Mouse (Mus musculus) gastrocnemius, adult 2 months (tissue): Measurements from ENCODE around the gene Agap1. TPM values are rescaled to one million over a fixed set of nuclear protein-coding genes. Genes with fewer than 3 reads are reported as not detected.

Experiments used
- DNase-seq: peaks from one replicate; pipeline ENCODE4 v3.0.0; 2022
- H3K27ac ChIP-seq: fragments of 200-600 bp; 2 replicates; pipeline ENCODE4 v1.8.1; 2022; ENCODE audit warnings: mild to moderate bottlenecking
- H3K4me3 ChIP-seq: fragments of 200-600 bp; 2 replicates; pipeline ENCODE4 v1.8.1; 2022; ENCODE audit warnings: mild to moderate bottlenecking, moderate library complexity
- CTCF ChIP-seq: fragments of 200-600 bp; IDR thresholded peaks from 2 replicates; pipeline ENCODE4 v1.8.1; 2022; ENCODE audit warnings: antibody characterized with exemption, mild to moderate bottlenecking, moderate library complexity
- intact Hi-C: fragments of 180-260 bp; cut with DNase I; formaldehyde crosslinking; loops from one replicate; pipeline ENCODE4 v1.15.1; 2025
- total RNA-seq, 2 experiments: library from RNA; stranded (reverse); gene quantifications; 2 replicates each; pipeline ENCODE4 v1.2.3; 2021

Gene Agap1
- total RNA-seq, 2 experiments from 2014 or later = 22.8 to 24.2 TPM

DNA sequence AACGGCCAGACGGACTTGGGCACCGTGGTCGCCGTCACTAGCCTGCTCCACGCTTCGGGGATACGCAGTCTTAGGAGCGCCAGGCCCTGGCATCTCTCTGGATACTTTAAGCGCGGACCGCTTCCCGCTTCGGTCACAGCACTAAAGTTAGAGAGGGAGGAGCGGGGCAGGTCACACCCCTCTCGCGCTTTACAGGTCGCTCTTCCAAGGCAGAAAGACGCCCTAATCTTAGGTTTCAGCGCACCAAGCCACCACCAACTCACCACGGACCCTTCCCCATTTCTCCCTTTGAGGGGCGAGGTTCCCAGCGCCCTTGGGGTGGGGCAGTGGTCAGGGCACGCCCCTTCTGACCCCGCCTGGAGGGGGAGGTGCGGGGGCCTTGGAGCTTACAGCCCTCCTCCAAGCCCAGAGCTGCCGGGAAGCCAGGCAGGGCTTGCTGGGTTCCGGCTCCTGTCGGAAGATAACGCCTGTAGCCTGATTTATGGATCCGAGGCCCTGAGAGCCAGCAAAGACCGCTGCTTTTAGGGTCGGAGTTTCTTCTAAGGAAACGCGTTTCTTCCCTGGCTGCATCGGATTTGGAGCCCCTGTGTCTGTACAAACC lies 472.6 kb downstream of the Agap1 start:
- Histone ChIP-seq H3K4me3 (peak overlapping the region; percentile 61), H3K27ac (no peak overlapping the region)
- intact Hi-C loops = no loop called here
- no peak for TF ChIP-seq CTCF
- DNase-seq = no peak

DNA sequence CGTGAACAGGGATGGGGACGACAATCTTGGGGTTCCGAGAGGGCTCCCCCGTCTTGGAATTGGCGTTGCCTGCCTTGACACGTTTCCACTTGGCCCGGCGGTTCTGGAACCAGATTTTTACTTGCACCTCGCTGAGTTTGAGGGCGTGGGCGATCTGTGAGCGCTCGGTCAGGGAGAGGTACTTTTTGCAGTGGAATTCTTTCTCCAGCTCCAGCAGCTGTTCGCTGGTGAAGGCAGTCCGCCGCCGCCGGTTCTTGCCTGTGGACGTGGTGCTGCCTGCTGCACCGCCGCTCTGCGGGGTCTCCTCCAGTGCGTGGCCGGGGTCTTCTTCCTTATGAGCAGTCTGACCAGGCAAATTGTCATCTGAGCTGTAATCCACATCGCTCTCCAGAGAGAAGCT lies 474.1 kb downstream of the Agap1 start:
- no peak for DNase-seq
- intact Hi-C loops = no loop called here
- no peak for TF ChIP-seq CTCF
- no peak overlapping the region for H3K27ac ChIP-seq
- peak overlapping the region; percentile 43 for H3K4me3 ChIP-seq

- DNase-seq = no peak
- Histone ChIP-seq H3K4me3 (peak overlapping the region; percentile 43), H3K27ac (no peak overlapping the region)
- TF ChIP-seq CTCF = no peak
- intact Hi-C loops = no loop called here
Measured at GRCm38 (mm10) chr1:89929181-89929580, 474.6 kb downstream of the Agap1 start.

DNA sequence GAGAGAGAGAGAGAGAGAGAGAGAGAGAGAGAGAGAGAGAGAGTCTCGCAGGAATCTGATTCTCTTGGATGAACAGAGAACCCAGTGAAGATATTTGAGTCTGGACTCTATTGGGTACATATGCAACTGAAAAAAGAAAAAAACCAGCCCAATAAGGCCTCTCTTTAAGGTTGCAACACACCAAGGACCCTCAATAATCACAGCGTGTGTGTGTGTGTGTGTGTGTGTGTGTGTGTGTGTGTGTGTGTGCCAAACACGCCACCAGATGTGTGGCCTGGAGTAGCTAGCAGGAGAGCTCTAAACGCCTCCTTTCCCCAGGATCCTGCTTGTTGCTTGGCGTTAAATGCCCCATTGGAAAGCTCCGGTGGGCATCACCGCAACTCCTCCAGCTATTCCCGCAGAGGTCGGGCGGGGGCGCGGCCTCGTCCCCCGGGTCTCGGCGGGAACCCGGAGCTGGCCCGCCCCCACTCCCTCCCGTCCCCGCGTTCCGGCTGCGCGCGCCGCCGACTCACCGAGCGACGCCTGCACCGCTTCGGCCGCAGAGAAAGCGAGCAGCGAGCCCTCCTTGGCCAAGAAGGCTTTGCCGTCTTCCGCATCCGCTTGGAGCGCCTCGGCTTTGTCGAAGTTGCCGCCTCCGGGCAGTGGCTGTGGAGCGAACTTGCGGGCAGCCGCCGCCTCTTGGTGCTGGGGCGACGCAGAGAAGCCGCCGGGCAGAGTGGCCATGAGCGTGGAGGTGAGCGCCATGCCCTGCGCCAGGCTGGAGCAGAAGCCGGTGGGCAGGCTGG lies 475.3 kb downstream of the Agap1 start:
- TF ChIP-seq CTCF = no peak
- Histone ChIP-seq H3K4me3 (peak overlapping the region; percentile 68), H3K27ac (no peak overlapping the region)
- intact Hi-C loops = no loop called here
- no peak for DNase-seq

DNA sequence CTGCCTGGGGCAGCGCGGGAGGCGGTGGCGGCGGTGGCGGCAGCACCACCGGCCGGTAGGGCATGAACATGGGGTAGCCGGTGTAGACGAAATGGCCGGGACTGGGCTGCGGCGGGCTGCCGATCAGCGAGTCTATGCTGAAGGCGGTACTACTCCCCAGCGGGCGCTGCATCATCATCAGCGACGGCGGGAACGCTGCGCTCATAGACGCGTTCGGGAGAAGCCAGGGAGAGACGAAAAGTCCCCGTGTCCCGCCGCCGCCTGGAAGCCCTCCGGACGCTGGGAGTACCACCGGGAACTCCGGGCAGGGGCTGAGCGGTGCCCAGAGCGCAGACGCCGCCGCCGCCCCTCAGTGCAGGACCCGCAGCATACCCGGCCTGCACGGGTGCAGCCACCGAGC lies 475.9 kb downstream of the Agap1 start:
- DNase-seq = no peak
- Histone ChIP-seq H3K27ac (no peak overlapping the region), H3K4me3 (peak overlapping the region; percentile 68)
- intact Hi-C loops = no loop called here
- no peak for TF ChIP-seq CTCF

GRCm38 (mm10) chr1:89931120-89931519 lies 476.5 kb downstream of the Agap1 start, which contains the start of gene Gbx2:
TSS of gene Gbx2 (minus strand) at chr1:89931179.
- no peak for TF ChIP-seq CTCF
- no peak within 1 kb of the TSS for H3K27ac ChIP-seq
- peak; percentile 63 for DNase-seq
- H3K4me3 ChIP-seq = peak within 1 kb of the TSS; percentile 68
- intact Hi-C loops = no loop called here

DNA sequence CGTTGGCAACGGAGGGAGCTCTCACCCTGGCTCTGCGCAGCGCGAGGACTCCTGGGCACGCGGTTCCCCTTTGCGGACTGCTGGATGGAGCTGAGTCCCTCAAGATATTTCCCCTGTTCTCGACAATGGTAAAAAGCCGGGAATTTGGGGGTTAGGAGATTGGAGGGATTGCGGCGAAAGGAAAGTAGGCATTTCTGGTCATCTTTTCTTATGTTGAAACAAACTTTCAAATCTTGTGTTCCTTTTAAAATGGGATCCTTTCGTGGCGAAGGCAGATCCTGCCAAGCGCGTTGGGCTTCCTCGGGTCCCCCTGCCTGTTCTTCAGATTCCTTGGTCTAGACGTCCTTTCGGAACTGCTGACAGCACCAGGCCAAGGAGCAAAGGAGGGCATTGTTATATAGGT lies 477.4 kb downstream of the Agap1 start:
- no peak for DNase-seq
- intact Hi-C loops = no loop called here
- no peak for TF ChIP-seq CTCF
- no peak overlapping the region for H3K27ac ChIP-seq
- no peak overlapping the region for H3K4me3 ChIP-seq

- intact Hi-C loops = no loop called here
- Histone ChIP-seq H3K27ac (no peak overlapping the region), H3K4me3 (no peak overlapping the region)
- TF ChIP-seq CTCF = no peak
- DNase-seq = no peak
Measured at GRCm38 (mm10) chr1:89932616-89933015, 478.0 kb downstream of the Agap1 start.

GRCm38 (mm10) chr1:89933028-89933427 lies 478.4 kb downstream of the Agap1 start:
- TF ChIP-seq CTCF = no peak
- DNase-seq = no peak
- no peak overlapping the region for H3K27ac ChIP-seq
- intact Hi-C loops = no loop called here
- H3K4me3 ChIP-seq = no peak overlapping the region

- intact Hi-C loops = no loop called here
- TF ChIP-seq CTCF = no peak
- no peak overlapping the region for H3K4me3 ChIP-seq
- H3K27ac ChIP-seq = no peak overlapping the region
- no peak for DNase-seq
Measured at GRCm38 (mm10) chr1:89933786-89934185, 479.2 kb downstream of the Agap1 start.

DNA sequence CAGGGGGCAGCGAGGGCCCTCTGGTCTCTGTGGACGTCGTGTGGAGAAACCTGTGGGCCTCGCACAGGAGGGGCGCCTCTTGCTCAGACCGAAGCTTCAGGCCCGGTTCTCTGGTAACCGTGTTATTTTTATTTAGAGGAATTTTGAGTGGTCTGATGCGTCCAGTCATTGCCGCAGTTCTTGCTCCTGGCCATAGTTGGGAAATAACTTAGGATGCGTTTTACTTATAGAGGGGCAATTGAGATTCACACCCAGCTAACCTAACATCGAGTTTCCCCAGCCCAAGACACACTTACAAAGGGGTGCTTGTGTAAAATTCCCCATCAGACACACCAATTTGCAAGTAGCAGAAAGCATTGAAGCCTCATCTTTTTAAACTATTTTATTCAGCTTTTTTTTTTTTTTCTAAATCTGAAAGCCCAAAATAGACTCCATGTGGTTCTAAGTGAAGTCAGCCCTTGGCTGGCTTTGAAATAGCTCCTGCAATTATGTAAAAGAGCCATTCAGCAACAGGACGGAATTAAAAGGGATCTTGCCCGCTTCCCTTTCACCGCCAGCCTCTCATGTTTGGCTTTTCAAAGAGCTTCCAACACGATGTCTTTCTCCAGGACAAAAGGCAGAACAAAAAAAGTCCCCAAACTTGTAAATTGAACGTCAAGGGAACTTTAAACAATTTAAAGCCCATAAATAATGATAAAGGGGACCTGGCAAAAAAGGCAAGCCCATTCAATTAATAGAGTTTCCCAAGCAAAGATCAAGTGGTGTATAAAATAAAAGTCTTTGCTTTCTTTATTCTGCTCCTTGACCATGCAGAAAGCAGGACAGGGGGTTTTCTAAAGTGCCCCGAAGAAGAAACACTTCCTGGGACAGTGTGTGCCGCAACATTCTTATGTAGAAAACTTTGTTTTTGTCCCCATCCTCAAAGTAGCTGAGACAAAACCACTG lies 480.0 kb downstream of the Agap1 start:
- TF ChIP-seq CTCF = no peak
- no peak for DNase-seq
- H3K27ac ChIP-seq = no peak overlapping the region
- intact Hi-C loops = no loop called here
- H3K4me3 ChIP-seq = no peak overlapping the region

GRCm38 (mm10) chr1:89935493-89936348 lies 481.1 kb downstream of the Agap1 start:
- intact Hi-C loops = no loop called here
- DNase-seq = no peak
- Histone ChIP-seq H3K27ac (no peak overlapping the region), H3K4me3 (no peak overlapping the region)
- no peak for TF ChIP-seq CTCF
